Mouse (Mus musculus) embryonic facial prominence, embryonic 14.5 days (tissue): Measurements from ENCODE around the gene Notch2. TPM values are rescaled to one million over a fixed set of nuclear protein-coding genes. Genes with fewer than 3 reads are reported as not detected.
A peak's percentile ranks its signal among the peaks of the same experiment; 100 is the strongest.
"Not testable (repeated sequence)": the region's sequence is repeated elsewhere in the genome, so short reads cannot be mapped to it uniquely, and the experiment has no call there.

Source experiments
- ATAC-seq: fragments of 200-750 bp; cut with Nextera tagmentation; 2 replicates; pipeline ENCODE4 v1.8.0; 2017; ENCODE audit warnings: low read depth, moderate number of reproducible peaks, moderate TSS enrichment
- DNase-seq: peaks from one replicate; pipeline ENCODE4 v3.0.0-alpha.2; 2015; ENCODE audit warnings: low spot score
- H3K27ac ChIP-seq: fragments of 300-500 bp; sonication (generic); replicated peaks from 2 replicates; pipeline ENCODE4 v1.5.1; 2014; ENCODE audit warnings: low read depth, mild to moderate bottlenecking, low read length, moderate library complexity
- H3K27me3 ChIP-seq: fragments of 300-500 bp; sonication (generic); replicated peaks from 2 replicates; pipeline ENCODE4 v1.6.1; 2014; ENCODE audit warnings: low read length; ENCODE audit not compliant: control insufficient read depth, insufficient read depth
- H3K36me3 ChIP-seq: fragments of 300-500 bp; sonication (generic); 2 replicates; pipeline ENCODE4 v1.6.1; 2014; ENCODE audit warnings: low read length, mixed read lengths; ENCODE audit not compliant: control insufficient read depth, insufficient read depth
- H3K4me1 ChIP-seq: fragments of 300-500 bp; sonication (generic); 2 replicates; pipeline ENCODE4 v1.6.1; 2014; ENCODE audit warnings: antibody characterized with exemption, low read length; ENCODE audit not compliant: control insufficient read depth, insufficient read depth
- H3K4me2 ChIP-seq: fragments of 300-500 bp; sonication (generic); 2 replicates; pipeline ENCODE4 v1.6.1; 2014; ENCODE audit warnings: low read depth, mild to moderate bottlenecking, low read length, moderate library complexity, mixed read lengths
- H3K4me3 ChIP-seq: fragments of 300-500 bp; sonication (generic); 2 replicates; pipeline ENCODE4 v1.5.1; 2014; ENCODE audit warnings: low read depth, mild to moderate bottlenecking, low read length
- H3K9ac ChIP-seq: fragments of 300-500 bp; sonication (generic); 2 replicates; pipeline ENCODE4 v1.6.1; 2014; ENCODE audit warnings: low read depth, mild to moderate bottlenecking, low read length, moderate library complexity, mixed read lengths
- H3K9me3 ChIP-seq: fragments of 300-500 bp; sonication (generic); 2 replicates; pipeline ENCODE4 v1.6.1; 2016; ENCODE audit warnings: low read length; ENCODE audit not compliant: control insufficient read depth
- WGBS: fragments of 180-500 bp; shearing (Covaris S2); extraction: QIAGEN DNeasy Blood & Tissue Kit; methylation state at CpG from one replicate; pipeline ENCODE4 v1.1.7; 2014; 5-methylcytosine and 5-hydroxymethylcytosine counted together
- polyA plus RNA-seq: library from polyadenylated mRNA; unstranded; fragments of >200 nt; fragmentation: Nextera tagmentation; extraction: Ambion mirVana; gene quantifications from 2 replicates; pipeline ENCODE4 v1.2.1, GENCODE M21; 2014

Gene Notch2
- polyA plus RNA-seq, 1 experiment from 2014 or later = 35.6 TPM

- peak; percentile 36 for DNase-seq
- Histone ChIP-seq H3K4me1 (no peaks in the 10 kb centered on the region), H3K4me3 (no peak overlapping the region), H3K36me3 (peaks cover 82% of the 10 kb centered on the region), H3K27ac (no peak overlapping the region), H3K4me2 (no peak overlapping the region), H3K9ac (no peak overlapping the region), H3K27me3 (no peaks in the 10 kb centered on the region), H3K9me3 (no peaks in the 10 kb centered on the region)
- WGBS = 96% methylated on average over 2 of the region's 2 CpGs
- peak; percentile 90; the same call in 1 of the 2 replicates for ATAC-seq
Observed at GRCm38 (mm10) chr3:98127775-98128174, 114.4 kb downstream of the Notch2 start.

- ATAC-seq = no peak
- WGBS = 87% methylated on average over 5 of the region's 5 CpGs
- H3K36me3 ChIP-seq = peaks cover 81% of the 10 kb centered on the region
Observed at GRCm38 (mm10) chr3:98128716-98129115, 115.4 kb downstream of the Notch2 start.

GRCm38 (mm10) chr3:98132140-98132539, 118.8 kb downstream of the Notch2 start:
- H3K36me3 ChIP-seq = peaks cover 86% of the 10 kb centered on the region
- H3K4me1 ChIP-seq, DNase-seq, H3K4me2 ChIP-seq, ATAC-seq, H3K9ac ChIP-seq, H3K27me3 ChIP-seq, H3K27ac ChIP-seq, H3K9me3 ChIP-seq, H3K4me3 ChIP-seq: not testable (repeated sequence)
- WGBS = 91% methylated on average over 4 of the region's 4 CpGs

More at GRCm38 (mm10) chr3:98128716-98129115, 115.4 kb downstream of the Notch2 start:
- Histone ChIP-seq H3K4me1 (no peaks in the 10 kb centered on the region), H3K4me2 (no peak overlapping the region), H3K9me3 (no peaks in the 10 kb centered on the region), H3K9ac (no peak overlapping the region), H3K27ac (no peak overlapping the region), H3K27me3 (no peaks in the 10 kb centered on the region), H3K4me3 (no peak overlapping the region)
- no peak for DNase-seq

GRCm38 (mm10) chr3:98132636-98133035, 119.3 kb downstream of the Notch2 start:
- H3K4me3 ChIP-seq = no peak overlapping the region
- no peaks in the 10 kb centered on the region for H3K4me1 ChIP-seq
- no peak overlapping the region for H3K9ac ChIP-seq
- no peaks in the 10 kb centered on the region for H3K9me3 ChIP-seq
- WGBS = 96% methylated on average over 8 of the region's 8 CpGs
- H3K36me3 ChIP-seq = peaks cover 89% of the 10 kb centered on the region
- ATAC-seq (no peak), DNase-seq (no peak)
- no peak overlapping the region for H3K4me2 ChIP-seq
- H3K27me3 ChIP-seq = no peaks in the 10 kb centered on the region
- H3K27ac ChIP-seq = no peak overlapping the region

GRCm38 (mm10) chr3:98141456-98141855, 128.1 kb downstream of the Notch2 start:
- no peak overlapping the region for H3K4me2 ChIP-seq
- no peak for DNase-seq
- H3K27ac ChIP-seq = no peak overlapping the region
- H3K4me3 ChIP-seq = no peak overlapping the region
- H3K36me3 ChIP-seq = peaks cover 97% of the 10 kb centered on the region
- 94% methylated on average over 12 of the region's 15 CpGs for WGBS
- H3K27me3 ChIP-seq = no peaks in the 10 kb centered on the region
- ATAC-seq = no peak
- no peaks in the 10 kb centered on the region for H3K9me3 ChIP-seq
- no peak overlapping the region for H3K9ac ChIP-seq
- H3K4me1 ChIP-seq = no peaks in the 10 kb centered on the region

- H3K27me3 ChIP-seq = no peaks in the 10 kb centered on the region
- 94% methylated on average over 13 of the region's 13 CpGs for WGBS
- ATAC-seq = no peak
- no peak overlapping the region for H3K9ac ChIP-seq
- H3K27ac ChIP-seq = no peak overlapping the region
- H3K4me3 ChIP-seq = no peak overlapping the region
- no peaks in the 10 kb centered on the region for H3K9me3 ChIP-seq
- H3K4me2 ChIP-seq = no peak overlapping the region
- H3K4me1 ChIP-seq = no peaks in the 10 kb centered on the region
- no peak for DNase-seq
- peaks cover 97% of the 10 kb centered on the region for H3K36me3 ChIP-seq
Observed at GRCm38 (mm10) chr3:98142862-98143261, 129.5 kb downstream of the Notch2 start.

GRCm38 (mm10) chr3:98145204-98145603, 131.9 kb downstream of the Notch2 start:
- Histone ChIP-seq H3K4me3 (no peak overlapping the region), H3K4me1 (no peaks in the 10 kb centered on the region), H3K9me3 (no peaks in the 10 kb centered on the region), H3K27ac (no peak overlapping the region), H3K36me3 (peaks cover 95% of the 10 kb centered on the region), H3K9ac (no peak overlapping the region), H3K4me2 (no peak overlapping the region), H3K27me3 (no peaks in the 10 kb centered on the region)
- no peak for DNase-seq
- ATAC-seq = no peak
- WGBS = 73% methylated on average over 10 of the region's 10 CpGs

- WGBS = 94% methylated on average over 29 of the region's 29 CpGs
- no peak overlapping the region for H3K4me2 ChIP-seq
- H3K9me3 ChIP-seq = no peaks in the 10 kb centered on the region
- no peak overlapping the region for H3K9ac ChIP-seq
- ATAC-seq = no peak
- DNase-seq = no peak
- no peaks in the 10 kb centered on the region for H3K27me3 ChIP-seq
- H3K36me3 ChIP-seq = peaks cover 87% of the 10 kb centered on the region
- no peak overlapping the region for H3K27ac ChIP-seq
- H3K4me1 ChIP-seq = no peaks in the 10 kb centered on the region
- H3K4me3 ChIP-seq = no peak overlapping the region
Observed at GRCm38 (mm10) chr3:98146471-98147410, 133.4 kb downstream of the Notch2 start.

GRCm38 (mm10) chr3:98147706-98148105, 134.4 kb downstream of the Notch2 start:
- Histone ChIP-seq H3K27me3 (no peaks in the 10 kb centered on the region), H3K4me2 (no peak overlapping the region), H3K36me3 (peaks cover 77% of the 10 kb centered on the region), H3K9me3 (no peaks in the 10 kb centered on the region), H3K27ac (no peak overlapping the region), H3K4me3 (no peak overlapping the region), H3K4me1 (no peaks in the 10 kb centered on the region), H3K9ac (no peak overlapping the region)
- 89% methylated on average over 14 of the region's 14 CpGs for WGBS
- no peak for DNase-seq
- no peak for ATAC-seq
